Mouse (Mus musculus) spleen, adult 2 months (tissue): ENCODE measurements around the gene Rhox3h.
"Not testable (repeated sequence)": the region's sequence is repeated elsewhere in the genome, so short reads cannot be mapped to it uniquely, and the experiment has no call there.

ENCODE experiments used
- CTCF ChIP-seq: fragments of 200-500 bp; IDR thresholded peaks from 2 replicates; pipeline ENCODE4 v1.5.1; 2011; ENCODE audit warnings: mild to moderate bottlenecking, inconsistent platforms; ENCODE audit not compliant: insufficient read depth, insufficient read length, insufficient replicate concordance; ENCODE audit errors: extremely low read depth
- POLR2A ChIP-seq: fragments of 200-500 bp; IDR thresholded peaks from 2 replicates; pipeline ENCODE4 v1.6.1; 2011; ENCODE audit warnings: low read depth, low read length, inconsistent platforms

- TF ChIP-seq CTCF, POLR2A: not testable (repeated sequence)
These were observed 25.2 kb downstream of the Rhox3h start, which contains the start of gene Rhox2g for GRCm38 (mm10) chrX:37643370-37643769.
